Mouse (Mus musculus) limb, embryonic 11.5 days (tissue): ENCODE results near the gene AL731706.1. TPM values are rescaled to one million over a fixed set of nuclear protein-coding genes. Genes with fewer than 3 reads are reported as not detected.
"Not testable (repeated sequence)": the region's sequence is repeated elsewhere in the genome, so short reads cannot be mapped to it uniquely, and the experiment has no call there.

Experiments used
- ATAC-seq: fragments of 200-750 bp; cut with Nextera tagmentation; 2 replicates; pipeline ENCODE4 v1.8.0; 2017; ENCODE audit warnings: low read depth; ENCODE audit not compliant: insufficient number of reproducible peaks, low FRiP score, low TSS enrichment
- DNase-seq: peaks from one replicate; pipeline ENCODE4 v3.0.0-alpha.2; 2015; ENCODE audit warnings: low spot score
- H3K27ac ChIP-seq: fragments of 300-500 bp; sonication (generic); replicated peaks from 2 replicates; pipeline ENCODE4 v1.5.1; 2014; ENCODE audit warnings: low read depth, mild to moderate bottlenecking, low read length
- H3K27me3 ChIP-seq: fragments of 300-500 bp; sonication (generic); 2 replicates; pipeline ENCODE4 v1.6.1; 2014; ENCODE audit warnings: mild to moderate bottlenecking, low read length, mixed read lengths; ENCODE audit not compliant: control insufficient read depth, insufficient read depth
- H3K36me3 ChIP-seq: fragments of 300-500 bp; sonication (generic); 2 replicates; pipeline ENCODE4 v1.6.1; 2014; ENCODE audit warnings: mild to moderate bottlenecking, low read length, moderate library complexity, mixed read lengths; ENCODE audit not compliant: control insufficient read depth, insufficient read depth
- H3K4me1 ChIP-seq: fragments of 300-500 bp; sonication (generic); 2 replicates; pipeline ENCODE4 v1.6.1; 2014; ENCODE audit warnings: low read length, mixed read lengths; ENCODE audit not compliant: control insufficient read depth, insufficient read depth
- H3K4me2 ChIP-seq: fragments of 300-500 bp; sonication (generic); 2 replicates; pipeline ENCODE4 v1.6.1; 2014; ENCODE audit warnings: low read depth, mild to moderate bottlenecking, moderate library complexity; ENCODE audit not compliant: severe bottlenecking
- H3K4me3 ChIP-seq: fragments of 300-500 bp; sonication (generic); 2 replicates; pipeline ENCODE4 v1.5.1; 2014; ENCODE audit warnings: low read depth, low read length
- H3K9ac ChIP-seq: fragments of 300-500 bp; sonication (generic); 2 replicates; pipeline ENCODE4 v1.6.1; 2014; ENCODE audit warnings: mild to moderate bottlenecking, low read length
- H3K9me3 ChIP-seq: fragments of 300-500 bp; sonication (generic); 2 replicates; pipeline ENCODE4 v1.6.1; 2016; ENCODE audit warnings: low read length; ENCODE audit not compliant: control insufficient read depth
- WGBS: fragments of 180-500 bp; shearing (Covaris S2); extraction: QIAGEN DNeasy Blood & Tissue Kit; methylation state at CpG from one replicate; pipeline ENCODE4 v1.1.7; 2014; 5-methylcytosine and 5-hydroxymethylcytosine counted together
- polyA plus RNA-seq: library from polyadenylated mRNA; unstranded; fragments of >200 nt; fragmentation: Nextera tagmentation; extraction: Ambion mirVana; gene quantifications from 2 replicates; pipeline ENCODE4 v1.2.1, GENCODE M21; 2014

The AL731706.1 gene
- polyA plus RNA-seq, 1 experiment from 2014 or later = 30.3 TPM

DNA sequence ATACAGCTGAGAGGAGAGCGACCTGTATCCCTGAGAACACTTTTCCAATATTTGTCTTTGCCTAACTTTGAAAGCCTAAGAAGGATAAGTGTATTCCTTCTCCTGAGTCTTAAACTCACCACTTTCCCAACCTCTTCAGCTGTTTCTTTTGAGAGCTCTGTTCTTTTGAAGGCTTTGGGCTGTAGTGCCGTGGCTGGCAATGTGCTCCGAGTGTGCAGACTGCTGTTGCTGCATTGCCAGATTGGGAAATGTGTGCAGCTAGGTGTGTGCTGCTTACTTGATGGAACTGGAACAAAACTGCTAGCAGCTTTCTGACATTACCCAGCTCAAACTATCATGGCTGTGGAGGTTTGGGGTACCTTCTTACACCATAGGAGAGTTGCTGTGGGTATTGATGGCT lies 21.8 kb upstream of the AL731706.1 start:
- Histone ChIP-seq H3K4me2 (no peak overlapping the region), H3K9me3 (no peaks in the 10 kb centered on the region), H3K4me1 (no peaks in the 10 kb centered on the region), H3K36me3 (no peaks in the 10 kb centered on the region), H3K9ac (no peak overlapping the region), H3K27ac (no peak overlapping the region), H3K27me3 (no peaks in the 10 kb centered on the region), H3K4me3 (no peak overlapping the region)
- 86% methylated on average over 3 of the region's 3 CpGs for WGBS
- DNase-seq = no peak
- no peak for ATAC-seq

DNA sequence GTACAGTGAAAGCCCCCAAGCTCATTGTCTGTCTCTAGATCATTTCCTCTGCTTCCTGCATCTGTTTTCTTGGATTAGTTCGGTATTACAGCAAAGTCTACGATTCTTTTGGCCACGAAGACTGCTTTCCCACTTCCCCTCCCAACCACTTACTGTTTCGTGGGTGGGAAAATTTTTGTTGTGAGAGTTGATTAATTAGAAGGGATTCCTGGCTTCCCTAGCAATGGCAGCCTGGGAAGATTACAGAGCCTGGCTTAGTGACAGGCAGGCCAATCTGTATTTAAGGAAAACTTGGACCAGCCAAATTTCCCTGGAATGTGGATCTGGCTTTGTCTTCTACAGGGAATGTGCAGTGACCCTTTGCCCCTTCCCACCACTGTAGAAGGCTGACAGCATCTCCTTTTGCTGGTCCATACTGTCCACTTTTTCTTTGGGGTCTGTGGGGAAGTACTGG lies 20.8 kb upstream of the AL731706.1 start:
- ATAC-seq = no peak
- Histone ChIP-seq H3K4me1 (no peaks in the 10 kb centered on the region), H3K27me3 (no peaks in the 10 kb centered on the region), H3K4me2 (no peak overlapping the region), H3K27ac (no peak overlapping the region), H3K4me3 (no peak overlapping the region), H3K9me3 (no peaks in the 10 kb centered on the region), H3K36me3 (no peaks in the 10 kb centered on the region), H3K9ac (no peak overlapping the region)
- no peak for DNase-seq
- WGBS = 58% methylated on average over 4 of the region's 4 CpGs

- no peaks in the 10 kb centered on the region for H3K9me3 ChIP-seq
- no peaks in the 10 kb centered on the region for H3K4me1 ChIP-seq
- H3K27ac ChIP-seq = no peak overlapping the region
- no peaks in the 10 kb centered on the region for H3K27me3 ChIP-seq
- H3K4me3 ChIP-seq = no peak overlapping the region
- H3K4me2 ChIP-seq = no peak overlapping the region
- DNase-seq (no peak), ATAC-seq (no peak)
- 80% methylated on average over 2 of the region's 2 CpGs for WGBS
- peaks cover 3% of the 10 kb centered on the region; the same call in 1 of the 2 replicates for H3K36me3 ChIP-seq
- H3K9ac ChIP-seq = no peak overlapping the region
These were observed 18.1 kb upstream of the AL731706.1 start for GRCm38 (mm10) chr2:136909298-136909697.

- H3K36me3 ChIP-seq = peaks cover 3% of the 10 kb centered on the region; the same call in 1 of the 2 replicates
- no peak for DNase-seq
- WGBS = 92% methylated on average over 3 of the region's 3 CpGs
- no peaks in the 10 kb centered on the region for H3K4me1 ChIP-seq
- ATAC-seq = no peak
- no peak overlapping the region for H3K4me2 ChIP-seq
- H3K4me3 ChIP-seq = no peak overlapping the region
- no peak overlapping the region for H3K9ac ChIP-seq
- H3K27ac ChIP-seq = no peak overlapping the region
- H3K9me3 ChIP-seq = no peaks in the 10 kb centered on the region
- H3K27me3 ChIP-seq = no peaks in the 10 kb centered on the region
These were observed 17.4 kb upstream of the AL731706.1 start for GRCm38 (mm10) chr2:136908596-136908995.

DNA sequence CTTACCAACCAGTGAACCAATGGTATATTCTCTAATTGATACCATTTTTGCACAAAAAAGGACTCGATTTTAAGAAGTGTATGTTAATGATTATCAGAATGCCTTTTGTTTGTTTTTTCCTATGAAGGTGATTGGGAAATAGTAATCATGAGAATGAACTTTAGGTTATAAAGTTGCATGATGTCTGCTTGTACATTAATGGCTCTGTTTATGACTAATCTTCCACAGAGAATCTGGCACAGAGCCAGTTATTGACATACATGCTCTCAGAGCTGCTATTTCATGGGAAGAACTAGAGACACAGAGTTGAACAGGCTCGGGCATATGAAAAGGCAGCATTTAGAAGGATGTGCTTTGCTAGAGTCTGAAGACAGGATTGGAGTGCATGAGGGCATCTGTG lies 4.9 kb upstream of the AL731706.1 start:
- Histone ChIP-seq H3K9me3 (no peaks in the 10 kb centered on the region), H3K4me3 (no peak overlapping the region), H3K4me2 (no peak overlapping the region), H3K4me1 (no peaks in the 10 kb centered on the region), H3K27ac (no peak overlapping the region), H3K9ac (no peak overlapping the region), H3K36me3 (no peaks in the 10 kb centered on the region), H3K27me3 (no peaks in the 10 kb centered on the region)
- WGBS = 88% methylated on average over 2 of the region's 2 CpGs
- no peak for DNase-seq
- ATAC-seq = no peak

DNA sequence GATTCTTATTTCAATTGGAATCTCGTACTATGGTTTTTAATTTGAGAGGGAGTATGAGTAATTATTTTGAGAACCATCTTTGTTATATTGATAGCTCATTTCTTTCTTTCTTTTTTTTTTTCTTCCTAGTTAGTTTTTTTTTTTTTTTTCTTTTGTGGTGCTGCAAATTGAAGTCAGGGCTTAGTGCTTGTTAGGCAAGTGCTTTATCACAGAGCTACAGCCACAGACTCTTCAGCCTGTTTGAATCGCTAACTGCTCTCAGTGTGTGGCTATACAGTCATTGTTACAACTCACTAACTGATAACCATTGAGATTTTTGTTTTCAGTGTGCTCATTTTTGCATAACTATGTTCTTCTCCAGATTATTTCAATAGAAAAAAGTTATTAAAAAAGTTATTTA lies 3.3 kb upstream of the AL731706.1 start:
- no peaks in the 10 kb centered on the region for H3K4me1 ChIP-seq
- WGBS = 87% methylated on average over 2 of the region's 2 CpGs
- H3K9me3 ChIP-seq = no peaks in the 10 kb centered on the region
- no peaks in the 10 kb centered on the region for H3K27me3 ChIP-seq
- no peak overlapping the region for H3K4me2 ChIP-seq
- no peak overlapping the region for H3K9ac ChIP-seq
- no peak for ATAC-seq
- H3K27ac ChIP-seq = no peak overlapping the region
- no peak overlapping the region for H3K4me3 ChIP-seq
- DNase-seq = no peak
- no peaks in the 10 kb centered on the region for H3K36me3 ChIP-seq

DNA sequence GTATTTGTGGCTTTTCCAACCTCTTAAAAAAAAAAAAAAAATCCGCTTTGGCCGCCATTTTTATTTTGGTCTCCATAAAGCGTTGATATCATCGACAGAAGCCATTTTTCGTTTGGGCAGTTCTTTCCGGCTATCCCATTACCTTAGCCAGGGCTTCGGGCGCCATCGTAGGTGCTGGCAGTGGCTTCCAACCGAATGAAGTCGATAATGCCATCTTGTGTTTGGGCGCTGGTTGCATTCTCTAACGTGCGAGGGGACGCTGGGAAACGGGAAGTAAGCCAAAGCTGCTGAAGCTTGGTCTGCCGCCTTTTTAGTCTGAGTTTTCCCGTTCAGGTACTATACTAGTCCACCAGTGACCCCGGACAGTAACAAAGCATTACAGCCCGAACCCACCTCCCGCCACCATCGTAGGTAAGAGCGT lies 772 bp upstream of the AL731706.1 start:
- Histone ChIP-seq H3K4me2 (peak overlapping the region; percentile 45), H3K4me1 (no peaks in the 10 kb centered on the region), H3K9me3 (no peaks in the 10 kb centered on the region), H3K27me3 (no peaks in the 10 kb centered on the region), H3K9ac (peak overlapping the region; percentile 57), H3K27ac (no peak overlapping the region), H3K36me3 (no peaks in the 10 kb centered on the region), H3K4me3 (peak overlapping the region; percentile 70)
- DNase-seq (peak; percentile 91), ATAC-seq (peak; percentile 77)
- WGBS = under 1% methylated on average over 23 of the region's 23 CpGs

- Histone ChIP-seq H3K4me2 (peak overlapping the region; percentile 32), H3K27ac (peak overlapping the region; percentile 76), H3K4me3 (peak overlapping the region; percentile 70), H3K9ac (peak overlapping the region; percentile 82)
- not testable (repeated sequence) for H3K36me3 ChIP-seq, H3K4me1 ChIP-seq, H3K27me3 ChIP-seq, DNase-seq, H3K9me3 ChIP-seq
- ATAC-seq = peak; percentile 63; the same call in 1 of the 2 replicates
- WGBS = 6% methylated on average over 15 of the region's 15 CpGs
These were observed 497 bp downstream of the AL731706.1 start for GRCm38 (mm10) chr2:136890716-136891067.

GRCm38 (mm10) chr2:136886846-136887245 lies 4.3 kb downstream of the AL731706.1 start:
- WGBS = 76% methylated on average over 4 of the region's 4 CpGs
- no peak overlapping the region for H3K4me2 ChIP-seq
- ATAC-seq (no peak), DNase-seq (no peak)
- H3K27ac ChIP-seq = no peak overlapping the region
- H3K4me3 ChIP-seq = no peak overlapping the region
- no peaks in the 10 kb centered on the region for H3K27me3 ChIP-seq
- no peaks in the 10 kb centered on the region for H3K9me3 ChIP-seq
- H3K9ac ChIP-seq = no peak overlapping the region
- no peaks in the 10 kb centered on the region for H3K4me1 ChIP-seq
- H3K36me3 ChIP-seq = peaks cover 2% of the 10 kb centered on the region; the same call in 1 of the 2 replicates
